Mouse (Mus musculus) MEL-GATA-1-ER (cell line): Measurements from ENCODE around the gene Dcaf15.

ENCODE experiments used
- DNase-seq: peaks from one replicate; pipeline ENCODE4 v3.0.0-alpha.2; 2012; ENCODE audit warnings: low read depth; ENCODE audit errors: extremely low read depth

Gene Dcaf15

GRCm38 (mm10) chr8:84067047-84067573 lies 37.5 kb downstream of the Dcaf15 start:
- DNase-seq, result peak; percentile 40

- DNase-seq, result peak; percentile 100
These were observed 38.2 kb downstream of the Dcaf15 start, which contains the start of gene Rfx1 for GRCm38 (mm10) chr8:84066291-84066930. Gene Rfx1 (plus strand): TSS chr8:84066834.

DNA sequence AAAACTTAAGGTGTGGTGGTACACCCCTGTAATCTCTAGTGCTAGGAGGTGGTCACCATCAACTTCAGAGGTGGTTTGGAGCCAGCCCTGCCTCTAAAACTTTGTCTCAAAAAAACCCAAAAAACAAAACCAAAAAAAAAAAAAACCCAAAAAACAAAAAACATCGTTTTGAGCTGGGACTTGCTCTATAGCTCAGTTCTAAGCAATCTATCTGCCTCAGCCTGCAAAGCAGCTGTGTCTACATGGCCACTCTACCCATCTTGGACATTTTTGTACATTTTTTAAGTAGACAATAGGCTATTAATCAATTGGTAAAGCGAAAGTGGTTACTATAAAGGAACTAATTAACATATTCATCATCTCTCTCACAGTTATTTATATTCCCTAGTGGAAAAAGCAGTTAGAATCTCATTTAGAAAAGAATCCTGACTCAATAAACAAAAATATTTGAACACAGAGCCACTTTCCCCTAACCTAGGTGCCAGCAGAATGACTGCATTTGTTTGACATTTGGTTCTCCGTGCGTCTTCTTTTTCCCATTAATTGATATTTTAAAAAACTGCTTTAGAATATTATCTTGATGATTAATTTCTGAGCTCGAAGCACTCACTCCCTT lies 39.0 kb downstream of the Dcaf15 start:
- no peak for DNase-seq

DNA sequence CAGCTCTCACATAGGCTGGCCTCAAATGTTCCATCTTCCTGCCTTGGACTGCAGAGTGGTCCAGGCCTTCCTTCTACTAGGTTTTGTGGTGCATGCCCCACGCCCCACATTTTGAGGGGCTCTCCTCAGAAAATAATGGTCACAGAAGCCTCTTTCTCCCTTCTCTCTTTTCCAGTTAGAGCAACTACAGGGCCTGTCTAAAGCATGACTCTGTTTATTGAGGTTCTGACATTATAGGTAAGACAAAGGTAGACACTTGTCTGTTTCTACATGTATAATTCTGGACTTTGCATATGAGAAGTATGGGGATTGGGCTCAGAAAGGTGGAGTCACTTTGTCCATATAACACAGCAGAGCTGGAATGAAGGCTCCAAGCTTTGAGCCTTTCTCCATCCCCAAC lies 39.5 kb downstream of the Dcaf15 start, which contains the start of gene Gm10643:
Gene Gm10643 (minus strand): TSS at position 101 of the 400 bp plus-strand sequence.
- no peak for DNase-seq

GRCm38 (mm10) chr8:84063861-84064610 lies 40.5 kb downstream of the Dcaf15 start:
- no peak for DNase-seq

DNA sequence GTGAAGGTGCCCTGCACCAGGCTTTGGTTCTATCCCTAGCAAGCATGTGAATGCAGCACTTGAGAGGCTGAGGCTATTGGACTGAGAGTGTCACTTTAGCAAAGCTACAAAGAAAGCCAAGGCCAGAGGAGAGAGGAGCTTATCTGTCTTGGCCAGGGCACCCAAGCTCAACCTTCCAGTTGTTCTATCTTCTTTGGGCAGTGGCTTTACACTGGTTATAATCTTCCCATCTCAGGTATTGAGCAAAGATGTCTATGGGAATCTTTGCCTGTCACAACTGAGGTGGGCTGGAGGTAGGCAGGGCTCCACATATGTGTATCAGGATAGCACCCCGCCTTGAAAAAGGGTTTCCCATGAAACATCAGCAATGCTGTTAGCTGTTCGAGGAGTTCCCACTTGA lies 44.3 kb downstream of the Dcaf15 start:
- DNase-seq, result no peak

- DNase-seq, result no peak
These were observed 45.3 kb downstream of the Dcaf15 start for GRCm38 (mm10) chr8:84059226-84059625.

DNA sequence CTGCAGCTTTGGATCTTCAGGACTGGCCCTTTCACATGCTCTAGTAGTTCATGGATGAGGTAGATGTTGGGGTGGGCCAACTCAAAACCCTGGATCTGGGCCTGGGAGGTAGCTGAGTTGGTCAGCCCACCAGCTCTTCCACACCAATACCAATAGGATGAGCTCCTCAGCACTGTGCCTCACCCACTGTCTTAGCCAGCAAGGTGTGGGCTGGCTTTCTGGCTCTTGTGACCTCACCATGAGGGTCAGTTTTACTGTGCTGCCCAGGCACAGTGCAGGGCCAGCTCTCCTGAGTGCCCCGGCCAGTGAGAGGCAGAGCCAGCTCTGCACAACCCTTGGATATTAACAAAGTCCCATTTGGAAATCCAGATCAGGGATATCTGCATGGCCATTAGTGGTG lies 46.7 kb downstream of the Dcaf15 start:
- no peak for DNase-seq

DNA sequence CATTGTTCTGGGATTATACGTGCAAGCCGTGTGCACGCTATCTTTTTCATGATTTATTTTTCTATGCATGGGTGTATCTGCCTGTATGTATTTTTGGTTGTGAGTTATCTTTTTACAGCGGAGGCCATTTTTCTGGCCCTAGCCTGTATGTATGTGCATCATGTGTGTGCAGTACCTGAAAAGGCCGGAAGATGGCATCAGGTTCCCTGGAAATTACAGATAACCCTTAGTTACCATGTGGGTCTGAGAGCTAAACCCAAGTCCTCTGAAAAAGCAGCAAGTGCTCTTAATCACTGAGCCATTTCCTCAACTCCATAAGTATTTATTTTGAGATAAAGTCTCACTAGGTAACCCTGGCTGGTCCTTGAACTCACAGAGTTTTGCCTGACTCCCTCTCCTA lies 51.3 kb downstream of the Dcaf15 start:
- DNase-seq, result no peak

- DNase-seq, result peak; percentile 75
These were observed 51.8 kb downstream of the Dcaf15 start for GRCm38 (mm10) chr8:84052746-84053145.

DNA sequence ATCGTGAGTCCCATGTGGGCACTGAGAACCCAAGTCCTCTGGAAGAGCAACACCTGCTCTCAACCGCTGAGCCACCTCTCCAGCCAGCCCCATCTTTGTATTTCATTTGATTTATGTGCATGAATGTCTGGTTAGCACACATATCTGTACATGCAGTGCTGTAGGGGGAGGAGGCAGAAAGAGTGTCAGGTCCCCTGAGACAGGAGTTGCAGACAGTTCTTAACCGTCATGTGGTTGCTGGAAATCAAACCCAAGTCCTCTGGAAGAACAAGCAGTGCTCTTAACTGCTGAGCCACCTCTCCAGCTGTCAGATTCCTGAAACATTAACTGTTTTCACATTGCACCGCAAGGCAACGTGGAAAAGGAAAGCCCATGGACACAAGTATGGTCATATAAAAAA lies 56.4 kb downstream of the Dcaf15 start:
- no peak for DNase-seq
